Comparison of ENCODE assay signal across 7 mouse cellular contexts in the genomic region with DNA sequence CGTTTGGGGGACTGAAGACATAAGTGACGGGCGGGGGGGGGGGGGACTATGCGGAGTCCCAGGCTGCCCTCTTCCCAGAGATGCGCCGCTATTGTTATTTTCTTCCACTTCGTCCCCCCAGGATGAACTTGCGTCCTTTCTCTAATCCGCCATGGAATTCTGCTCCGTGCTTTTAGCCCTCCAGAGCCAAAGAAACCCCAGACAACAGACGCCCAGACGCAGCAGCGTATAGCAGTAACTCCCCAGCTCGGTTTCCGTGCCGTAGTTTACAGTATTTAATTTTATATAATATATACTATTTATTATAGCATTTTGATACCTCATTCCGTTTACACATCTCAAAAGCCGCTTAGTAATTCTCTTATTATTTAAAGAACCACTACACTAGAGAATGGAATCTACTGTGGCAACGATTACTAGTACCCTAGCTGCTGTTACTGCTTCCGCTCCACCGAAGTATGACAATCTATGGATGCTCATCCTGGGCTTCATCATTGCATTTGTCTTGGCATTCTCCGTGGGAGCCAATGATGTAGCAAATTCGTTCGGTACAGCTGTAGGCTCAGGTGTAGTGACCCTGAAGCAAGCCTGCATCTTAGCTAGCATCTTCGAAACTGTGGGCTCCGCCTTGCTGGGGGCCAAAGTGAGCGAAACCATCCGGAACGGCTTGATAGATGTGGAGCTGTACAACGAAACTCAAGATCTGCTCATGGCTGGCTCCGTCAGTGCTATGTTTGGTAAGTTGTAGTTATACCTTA. TPM values are rescaled to one million over a fixed set of nuclear protein-coding genes. Genes with fewer than 3 reads are reported as not detected.
DNase-seq lines count a peak whose midpoint lies in the region; ATAC-seq lines count a peak whose summit lies in the region.

No protein-coding gene starts in this region.

- H3K4me2 ChIP-seq in forebrain, embryonic 13.5 days: peak overlapping the region; percentile 89

- H3K36me3 ChIP-seq in forebrain, embryonic 13.5 days (ENCODE audit: poor library complexity, severe bottlenecking): peaks cover 39% of the 10 kb centered on the region

- WGBS in forebrain, embryonic 13.5 days: 15% methylated on average over 27 of the region's 31 CpGs

- intact Hi-C loops in left cerebral cortex, postnatal 36 days (cut with DNase I): loop anchor here (2.0 to 5.0 kb wide), 2 partner anchors 67 to 231 kb away; no protein-coding TSS in a partner anchor

- H3K27ac ChIP-seq in forebrain, embryonic 13.5 days: peak overlapping the region; percentile 89

- peak overlapping the region; percentile 84 for H3K4me3 ChIP-seq in forebrain, embryonic 13.5 days

- no peaks in the 10 kb centered on the region for H3K9me3 ChIP-seq in forebrain, embryonic 13.5 days (replicated peaks)

- peak overlapping the region; percentile 94 for H3K9ac ChIP-seq in forebrain, embryonic 13.5 days

- peak; percentile 28 for DNase-seq in right cerebral cortex, adult 18-20 months
- no peak for DNase-seq in right cerebral cortex, postnatal 36 days (ENCODE audit: low spot score in 2 of 2)
- DNase-seq in cerebellum, adult 8-10 months: peak; percentile 37
- peak; percentile 39 to 52 for DNase-seq in left cerebral cortex, postnatal 36 days (ENCODE audit: low spot score in 2 of 2)
- DNase-seq in neural tube, embryonic 10.5 days (ENCODE audit: extremely low spot score, low spot score): peak; percentile 19
- DNase-seq in ovary, postnatal 10 days (ENCODE audit: low spot score): no peak

- peak; percentile 8 for ATAC-seq in forebrain, embryonic 13.5 days

- H3K27me3 ChIP-seq in forebrain, embryonic 13.5 days: no peaks in the 10 kb centered on the region

- peaks cover 38% of the 10 kb centered on the region for H3K4me1 ChIP-seq in forebrain, embryonic 13.5 days

RNA-seq across cellular contexts. Expression of gene Slc20a1, which starts 0.9 kb away (rescaled TPM):
- 57.2 and 59.8 TPM in 2 replicates for polyA plus RNA-seq in forebrain, embryonic 13.5 days (2015; fragmentation: Nextera tagmentation; extraction: Ambion mirVana)
- 100 to 1,000 TPM; 140 to 151 TPM for total RNA-seq in left cerebral cortex, postnatal 36 days (2021)

Comparison
In these comparisons a context has a peak if more than half of its experiments do, and no peak if none do; other contexts are left out.
1. DNase-seq: peak in right cerebral cortex, adult 18-20 months (single experiment), cerebellum, adult 8-10 months (single experiment), left cerebral cortex, postnatal 36 days (2 of 2) and neural tube, embryonic 10.5 days (single experiment); none in right cerebral cortex, postnatal 36 days (0 of 2) and ovary, postnatal 10 days (single experiment).